Mouse (Mus musculus) B cell, adult 67 days (primary cell): ENCODE measurements around the gene Vmn1r120. TPM values are rescaled to one million over a fixed set of nuclear protein-coding genes. Genes with fewer than 3 reads are reported as not detected.

Experiments
- total RNA-seq, 2 experiments: library from RNA; stranded (reverse); gene quantifications; 4 replicates each; pipeline ENCODE4 v1.2.4; 2023

Gene Vmn1r120
- total RNA-seq = not detected

DNA sequence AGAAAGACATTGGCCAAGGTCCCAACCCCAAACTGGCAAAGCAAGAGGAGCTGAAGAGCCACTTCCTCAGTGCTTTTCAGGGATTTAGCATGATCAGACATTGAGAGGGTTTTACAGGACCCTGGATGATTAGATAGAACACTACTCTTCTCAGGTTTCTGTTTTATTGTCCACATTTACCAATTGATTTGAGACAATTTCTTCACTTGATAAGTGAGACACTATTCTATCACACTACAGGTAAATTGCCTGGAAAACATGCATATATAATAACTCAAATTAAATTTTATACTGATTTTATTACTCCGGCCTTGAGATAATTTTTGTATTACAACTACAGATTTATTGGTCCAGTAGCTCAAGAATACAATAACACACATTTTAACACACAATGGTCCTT, at the start of gene Vmn1r120:
TSS of gene Vmn1r120 (minus strand) at position 101 of the 400 bp plus-strand sequence.

DNA sequence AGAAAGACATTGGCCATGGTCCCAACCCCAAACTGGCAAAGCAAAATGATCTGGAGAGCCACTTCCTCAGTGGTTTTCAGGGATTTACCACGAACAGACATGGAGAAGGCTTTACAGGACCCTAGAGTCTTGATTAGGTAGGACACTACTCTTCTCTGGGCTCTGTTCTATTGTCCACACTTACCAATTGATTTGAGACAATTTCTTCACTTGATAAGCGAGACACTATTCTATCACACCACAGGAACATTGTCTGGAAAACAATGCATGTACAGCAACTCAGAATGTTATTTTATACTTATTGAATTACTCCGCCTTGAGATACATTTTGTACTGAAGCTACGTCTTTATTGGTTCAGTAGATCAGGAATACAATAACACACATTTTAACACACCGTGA, 44.8 kb upstream of the Vmn1r120 start, which contains the start of gene Vmn1r121:
TSS of gene Vmn1r121 (minus strand) at position 101 of the 400 bp plus-strand sequence.

DNA sequence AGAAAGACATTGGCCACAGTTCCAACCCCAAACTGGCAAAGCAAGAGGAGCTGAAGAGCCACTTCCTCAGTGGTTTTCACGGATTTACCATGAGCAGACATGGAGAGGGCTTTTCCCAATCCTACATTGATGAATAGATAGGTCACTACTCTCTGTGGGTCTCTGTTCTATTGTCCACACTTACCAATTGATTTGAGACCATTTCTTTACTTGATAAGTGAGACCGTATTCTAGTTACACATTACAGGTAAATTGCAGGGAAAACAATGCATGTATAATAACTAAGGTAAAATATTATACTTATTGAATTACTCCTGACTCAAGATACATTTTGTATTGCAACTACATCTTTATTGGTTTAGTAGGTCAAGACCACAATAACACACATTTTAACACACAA, 41.2 kb downstream of the Vmn1r120 start, which contains the start of gene Vmn1r119:
TSS of gene Vmn1r119 (minus strand) at position 101 of the 400 bp plus-strand sequence.

Other genes with a start within 250 kb of the Vmn1r120 start
- not detected for gene Vmn1r114, start 241.6 kb downstream of the Vmn1r120 start, total RNA-seq
- not detected for gene Vmn1r115, start 208.8 kb downstream of the Vmn1r120 start, total RNA-seq
- gene Vmn1r116, start 181.5 kb downstream of the Vmn1r120 start, total RNA-seq = not detected
- not detected for gene Vmn1r117, start 169.7 kb downstream of the Vmn1r120 start, total RNA-seq
- not detected for gene Vmn1r118, start 141.4 kb downstream of the Vmn1r120 start, total RNA-seq
- gene Vmn1r119, start 41.3 kb downstream of the Vmn1r120 start, total RNA-seq = not detected
- not detected for gene Vmn1r121, start 44.7 kb upstream of the Vmn1r120 start, total RNA-seq
- gene Vmn1r122, start 80.3 kb upstream of the Vmn1r120 start, total RNA-seq = not detected
- gene Vmn1r123, start 108.4 kb upstream of the Vmn1r120 start, total RNA-seq = not detected
- gene Gm5157, start 136.6 kb upstream of the Vmn1r120 start, total RNA-seq = not detected
- not detected for gene Vmn1r124, start 206.8 kb upstream of the Vmn1r120 start, total RNA-seq
- not detected for gene Vmn1r125, start 218.4 kb upstream of the Vmn1r120 start, total RNA-seq
- not detected for gene Vmn1r126, start 247.7 kb upstream of the Vmn1r120 start, total RNA-seq